Mouse (Mus musculus) G1E (cell line): ENCODE data around the gene Masp1.

Source experiments
- CTCF ChIP-seq: IDR thresholded peaks from 2 replicates; pipeline ENCODE4 v1.5.1; 2012; ENCODE audit warnings: low read depth, low read length, inconsistent platforms, mixed read lengths
- GATA1 ChIP-seq: IDR thresholded peaks from 2 replicates; pipeline ENCODE4 v1.6.1; 2012; ENCODE audit warnings: borderline replicate concordance, low read length, inconsistent platforms, mixed read lengths

DNA sequence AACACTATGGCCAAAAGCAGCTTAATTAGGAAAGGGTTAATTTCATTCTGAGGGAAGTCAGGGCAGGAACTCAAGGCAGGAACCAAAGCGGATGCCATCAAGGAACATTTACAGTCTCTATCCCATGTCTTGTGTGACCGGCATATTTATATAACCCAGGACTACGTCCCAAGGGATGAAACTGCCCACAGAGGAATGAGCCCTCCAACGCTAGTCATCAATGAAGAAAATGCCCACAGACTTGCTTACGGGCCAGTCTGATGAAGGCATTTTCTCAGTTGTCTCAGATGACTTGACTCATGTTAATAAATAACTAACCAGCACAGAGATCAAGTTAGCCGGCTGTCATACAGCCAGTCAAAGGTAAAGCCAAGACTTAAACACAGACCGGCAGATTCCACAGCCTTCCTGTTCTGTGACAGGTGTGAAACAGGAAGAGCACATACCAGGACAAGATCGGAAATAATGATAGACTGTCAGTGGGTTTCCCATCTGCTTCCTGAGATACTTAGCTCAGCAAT lies 101.0 kb downstream of the Masp1 start:
- TF ChIP-seq CTCF (no peak), GATA1 (no peak)
